Mouse (Mus musculus) frontal cortex, adult (tissue): ENCODE measurements at regions not wholly inside any gene's neighbourhood (a gene's known extent, or its start where the extent isn't known, plus 50 kb on each side); places are given as distances from the start of the nearest gene placed in this dataset.
"Not testable (repeated sequence)": the region's sequence is repeated elsewhere in the genome, so short reads cannot be mapped to it uniquely, and the experiment has no call there.

Source experiments
- ATAC-seq: cut with Nextera tagmentation; 2 replicates; pipeline ENCODE4 v1.9.2; 2017; ENCODE audit warnings: mild to moderate bottlenecking, moderate library complexity, mixed read lengths; ENCODE audit not compliant: low TSS enrichment

- ATAC-seq: 0 out of 2 replicates have a peak, but pooled peaks have one; percentile 57
These were observed 288.8 kb downstream of the Dchs2 start for GRCm38 (mm10) chr3:83416536-83416935.

- ATAC-seq: no peak
These were observed 296.5 kb downstream of the Dchs2 start for GRCm38 (mm10) chr3:83424267-83424666.

- ATAC-seq: peak; percentile 55; the same call in 1 of the 2 replicates
These were observed 301.6 kb downstream of the Dchs2 start for GRCm38 (mm10) chr3:83429376-83429775.

GRCm38 (mm10) chr3:83446154-83446667 is 318.5 kb downstream of the Dchs2 start:
- peak; percentile 70; the same call in 1 of the 2 replicates for ATAC-seq

- no peak for ATAC-seq
These were observed 315.5 kb upstream of the Sfrp2 start for GRCm38 (mm10) chr3:83450662-83451061.

- ATAC-seq: no peak
These were observed 314.8 kb upstream of the Sfrp2 start for GRCm38 (mm10) chr3:83451317-83451716.

- ATAC-seq: no peak
These were observed 312.7 kb upstream of the Sfrp2 start for GRCm38 (mm10) chr3:83453462-83453861.

GRCm38 (mm10) chr3:83458450-83458849 is 307.7 kb upstream of the Sfrp2 start:
- no peak for ATAC-seq

GRCm38 (mm10) chr3:83479251-83479650 is 286.9 kb upstream of the Sfrp2 start:
- no peak for ATAC-seq

- no peak for ATAC-seq
These were observed 285.9 kb upstream of the Sfrp2 start for GRCm38 (mm10) chr3:83480176-83480575.

- ATAC-seq: peak; percentile 83
These were observed 279.9 kb upstream of the Sfrp2 start for GRCm38 (mm10) chr3:83486192-83486716.

GRCm38 (mm10) chr3:83495584-83495983 is 270.5 kb upstream of the Sfrp2 start:
- ATAC-seq: no peak

GRCm38 (mm10) chr3:83503901-83504300 is 262.2 kb upstream of the Sfrp2 start:
- ATAC-seq: no peak

GRCm38 (mm10) chr3:83516614-83517013 is 249.5 kb upstream of the Sfrp2 start:
- no peak for ATAC-seq

- ATAC-seq: no peak
These were observed 248.0 kb upstream of the Sfrp2 start for GRCm38 (mm10) chr3:83517914-83518635.

- ATAC-seq: no peak
These were observed 235.8 kb upstream of the Sfrp2 start for GRCm38 (mm10) chr3:83530243-83530847.

GRCm38 (mm10) chr3:83536624-83537023 is 229.5 kb upstream of the Sfrp2 start:
- ATAC-seq: not testable (repeated sequence)

- no peak for ATAC-seq
These were observed 228.9 kb upstream of the Sfrp2 start for GRCm38 (mm10) chr3:83537231-83537630.

- no peak for ATAC-seq
These were observed 228.4 kb upstream of the Sfrp2 start for GRCm38 (mm10) chr3:83537711-83538110.

GRCm38 (mm10) chr3:83538898-83539297 is 227.2 kb upstream of the Sfrp2 start:
- ATAC-seq: no peak

GRCm38 (mm10) chr3:83540997-83541932 is 224.9 kb upstream of the Sfrp2 start:
- no peak for ATAC-seq
